Mouse (Mus musculus) MN1 (cell line): Measurements from ENCODE around the gene Hsf5.

ENCODE experiments used
- DNase-seq: peaks from one replicate; pipeline ENCODE4 v3.0.0-alpha.2; 2016; ENCODE audit warnings: low spot score

Gene Hsf5

GRCm38 (mm10) chr11:87616790-87617474 lies at the start of gene Hsf5:
Gene Hsf5 (plus strand): TSS chr11:87617164.
- no peak for DNase-seq

- no peak for DNase-seq
These were observed 48.6 kb upstream of the Hsf5 start, which contains the start of gene Sept4 for GRCm38 (mm10) chr11:87568255-87568953. Gene Sept4 (plus strand): TSS chr11:87568903.

GRCm38 (mm10) chr11:87570743-87571142 lies 46.2 kb upstream of the Hsf5 start:
- no peak for DNase-seq

GRCm38 (mm10) chr11:87571361-87571950 lies 45.5 kb upstream of the Hsf5 start:
- no peak for DNase-seq

- DNase-seq, result no peak
These were observed 43.2 kb upstream of the Hsf5 start for GRCm38 (mm10) chr11:87573751-87574150.

- DNase-seq, result no peak
These were observed 42.3 kb upstream of the Hsf5 start for GRCm38 (mm10) chr11:87574520-87575180.

- DNase-seq, result no peak
These were observed 39.2 kb upstream of the Hsf5 start for GRCm38 (mm10) chr11:87577601-87578248.

GRCm38 (mm10) chr11:87578249-87578962 lies 38.6 kb upstream of the Hsf5 start:
- peak; percentile 50 for DNase-seq

GRCm38 (mm10) chr11:87578963-87579601 lies 37.9 kb upstream of the Hsf5 start:
- DNase-seq, result peak; percentile 30

GRCm38 (mm10) chr11:87579713-87580112 lies 37.3 kb upstream of the Hsf5 start:
- no peak for DNase-seq

GRCm38 (mm10) chr11:87580543-87581085 lies 36.4 kb upstream of the Hsf5 start:
- DNase-seq, result no peak

- no peak for DNase-seq
These were observed 35.7 kb upstream of the Hsf5 start for GRCm38 (mm10) chr11:87581161-87581865.

- DNase-seq, result no peak
These were observed 34.8 kb upstream of the Hsf5 start for GRCm38 (mm10) chr11:87581933-87582710.

- DNase-seq, result no peak
These were observed 33.5 kb upstream of the Hsf5 start for GRCm38 (mm10) chr11:87583291-87584034.

GRCm38 (mm10) chr11:87584711-87585505 lies 32.1 kb upstream of the Hsf5 start:
- no peak for DNase-seq

GRCm38 (mm10) chr11:87587211-87587874 lies 29.6 kb upstream of the Hsf5 start:
- no peak for DNase-seq

- DNase-seq, result no peak
These were observed 27.4 kb upstream of the Hsf5 start for GRCm38 (mm10) chr11:87589605-87590004.
